Mouse (Mus musculus) c-Kit-positive CD71-positive TER-119-negative erythroid progenitor cells, embryonic 14.5 days (primary cell): ENCODE data around the gene Flot2.
A peak's percentile ranks its signal among the peaks of the same experiment; 100 is the strongest.

Experiments
- DNase-seq: peaks from one replicate; pipeline ENCODE4 v3.0.0-alpha.2; 2013; ENCODE audit warnings: low read depth

Gene Flot2

GRCm38 (mm10) chr11:78062563-78062962 is 24.8 kb downstream of the Flot2 start:
- DNase-seq, result no peak

GRCm38 (mm10) chr11:78065906-78066305 is 28.2 kb downstream of the Flot2 start:
- DNase-seq, result no peak

- no peak for DNase-seq
Measured at GRCm38 (mm10) chr11:78066641-78067040, 28.9 kb downstream of the Flot2 start.

- DNase-seq, result no peak
Measured at GRCm38 (mm10) chr11:78067566-78067965, 29.8 kb downstream of the Flot2 start.

- DNase-seq, result no peak
Measured at GRCm38 (mm10) chr11:78069130-78069529, 31.4 kb downstream of the Flot2 start.

- DNase-seq, result peak; percentile 83
Measured at GRCm38 (mm10) chr11:78069646-78070045, 31.9 kb downstream of the Flot2 start.

GRCm38 (mm10) chr11:78071938-78072337 is 34.2 kb downstream of the Flot2 start:
- DNase-seq, result no peak

- peak; percentile 83 for DNase-seq
Measured at GRCm38 (mm10) chr11:78072425-78073130, 34.8 kb downstream of the Flot2 start.

- DNase-seq, result no peak
Measured at GRCm38 (mm10) chr11:78073577-78074276, 36.0 kb downstream of the Flot2 start.

GRCm38 (mm10) chr11:78074277-78074652 is 36.5 kb downstream of the Flot2 start:
- DNase-seq, result no peak

GRCm38 (mm10) chr11:78074666-78075065 is 36.9 kb downstream of the Flot2 start:
- no peak for DNase-seq

- peak; percentile 87 for DNase-seq
Measured at GRCm38 (mm10) chr11:78079961-78080921, 42.5 kb downstream of the Flot2 start, which contains the start of gene Eral1. Gene Eral1, minus strand, starts transcription at chr11:78080383.

- no peak for DNase-seq
Measured at GRCm38 (mm10) chr11:78083595-78083994, 45.9 kb downstream of the Flot2 start.

GRCm38 (mm10) chr11:78086925-78087479 is 49.3 kb downstream of the Flot2 start:
- DNase-seq, result no peak

- DNase-seq, result no peak
Measured at GRCm38 (mm10) chr11:78087756-78088281, 50.1 kb downstream of the Flot2 start.

- no peak for DNase-seq
Measured at GRCm38 (mm10) chr11:78094137-78094503, 56.4 kb downstream of the Flot2 start.

- peak; percentile 84 for DNase-seq
Measured at GRCm38 (mm10) chr11:78094504-78095143, 56.9 kb downstream of the Flot2 start, which contains the start of gene Fam222b. Gene Fam222b, plus strand, starts transcription at chr11:78094660.

- no peak for DNase-seq
Measured at GRCm38 (mm10) chr11:78095144-78095516, 57.4 kb downstream of the Flot2 start.

- DNase-seq, result no peak
Measured at GRCm38 (mm10) chr11:78097077-78097476, 59.3 kb downstream of the Flot2 start.

- no peak for DNase-seq
Measured at GRCm38 (mm10) chr11:78100746-78101145, 63.0 kb downstream of the Flot2 start.

- no peak for DNase-seq
Measured at GRCm38 (mm10) chr11:78102142-78102541, 64.4 kb downstream of the Flot2 start.
